Mouse (Mus musculus) forebrain, embryonic 13.5 days (tissue): ENCODE data around the gene BC030870. TPM values are rescaled to one million over a fixed set of nuclear protein-coding genes. Genes with fewer than 3 reads are reported as not detected.
A peak's percentile ranks its signal among the peaks of the same experiment; 100 is the strongest.

Source experiments
- ATAC-seq: fragments of 200-750 bp; cut with Nextera tagmentation; 2 replicates; pipeline ENCODE4 v1.8.0; 2017
- H3K27ac ChIP-seq: fragments of 300-500 bp; sonication (generic); 2 replicates; pipeline ENCODE4 v1.5.1; 2015; ENCODE audit warnings: inconsistent platforms, mild to moderate bottlenecking, moderate library complexity
- H3K27me3 ChIP-seq: fragments of 300-500 bp; sonication (generic); 2 replicates; pipeline ENCODE4 v1.6.1; 2015; ENCODE audit warnings: mild to moderate bottlenecking, inconsistent platforms
- H3K36me3 ChIP-seq: fragments of 300-500 bp; sonication (generic); 2 replicates; pipeline ENCODE4 v1.6.1; 2015; ENCODE audit warnings: mild to moderate bottlenecking, inconsistent platforms; ENCODE audit not compliant: poor library complexity, severe bottlenecking
- H3K4me1 ChIP-seq: fragments of 300-500 bp; sonication (generic); 2 replicates; pipeline ENCODE4 v1.6.1; 2015; ENCODE audit warnings: inconsistent platforms
- H3K4me2 ChIP-seq: fragments of 300-500 bp; sonication (generic); 2 replicates; pipeline ENCODE4 v1.6.1; 2015; ENCODE audit warnings: inconsistent platforms, mild to moderate bottlenecking, moderate library complexity
- H3K4me3 ChIP-seq: fragments of 300-500 bp; sonication (generic); 2 replicates; pipeline ENCODE4 v1.5.1; 2015; ENCODE audit warnings: mild to moderate bottlenecking, inconsistent platforms
- H3K9ac ChIP-seq: fragments of 300-500 bp; sonication (generic); 2 replicates; pipeline ENCODE4 v1.6.1; 2015; ENCODE audit warnings: mild to moderate bottlenecking, inconsistent platforms
- H3K9me3 ChIP-seq: fragments of 300-500 bp; sonication (generic); replicated peaks from 2 replicates; pipeline ENCODE4 v1.6.1; 2016; ENCODE audit warnings: inconsistent platforms
- WGBS: fragments of 180-500 bp; shearing (Covaris S2); methylation state at CpG from one replicate; pipeline ENCODE4 v1.1.7; 2015; 5-methylcytosine and 5-hydroxymethylcytosine counted together
- polyA plus RNA-seq: library from polyadenylated mRNA; unstranded; fragments of >200 nt; fragmentation: Nextera tagmentation; extraction: Ambion mirVana; gene quantifications from 2 replicates; pipeline ENCODE4 v1.2.1, GENCODE M21; 2015

BC030870 gene
- polyA plus RNA-seq, 1 experiment from 2014 or later = not detected

DNA sequence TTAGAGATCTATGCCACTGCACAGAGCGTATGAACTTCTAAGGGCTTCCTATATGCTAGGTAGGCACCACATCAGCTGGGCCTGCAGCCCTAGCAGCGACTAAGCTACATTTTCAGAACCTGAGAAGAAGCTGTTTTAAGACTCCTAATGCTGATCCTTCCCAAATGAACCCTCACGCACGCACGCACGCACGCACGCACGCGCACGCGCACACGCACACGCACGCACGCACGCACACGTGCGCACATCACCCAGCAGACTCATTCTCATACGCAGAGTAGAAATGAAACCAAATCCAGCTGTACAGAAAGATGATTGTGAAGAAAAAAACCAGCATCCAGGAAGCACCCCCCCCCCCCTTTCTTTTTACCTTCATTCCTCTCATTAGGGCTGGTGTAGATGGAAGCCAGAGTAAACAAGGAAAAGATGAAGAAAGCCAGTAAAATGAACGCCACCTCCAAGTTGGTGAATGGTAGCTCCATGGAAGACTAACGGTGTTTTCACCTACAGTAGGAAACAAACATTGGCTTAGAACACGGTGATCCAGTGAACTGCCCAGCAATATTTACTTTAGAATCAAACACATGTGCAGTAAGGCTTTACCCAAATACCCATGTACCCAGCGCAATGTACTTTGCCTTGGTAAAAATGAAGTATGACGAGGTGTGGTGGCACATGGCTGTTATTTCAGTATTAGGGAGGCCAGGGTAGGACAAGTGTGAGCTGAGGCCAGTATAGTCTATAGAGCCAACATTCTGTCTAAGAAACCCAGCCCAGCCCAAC lies 21.2 kb downstream of the BC030870 start:
- Histone ChIP-seq H3K9ac (no peak overlapping the region), H3K27me3 (no peaks in the 10 kb centered on the region), H3K36me3 (no peaks in the 10 kb centered on the region), H3K27ac (no peak overlapping the region), H3K4me1 (no peaks in the 10 kb centered on the region), H3K4me2 (no peak overlapping the region), H3K4me3 (no peak overlapping the region), H3K9me3 (no peaks in the 10 kb centered on the region)
- 95% methylated on average over 25 of the region's 25 CpGs for WGBS
- ATAC-seq = no peak

DNA sequence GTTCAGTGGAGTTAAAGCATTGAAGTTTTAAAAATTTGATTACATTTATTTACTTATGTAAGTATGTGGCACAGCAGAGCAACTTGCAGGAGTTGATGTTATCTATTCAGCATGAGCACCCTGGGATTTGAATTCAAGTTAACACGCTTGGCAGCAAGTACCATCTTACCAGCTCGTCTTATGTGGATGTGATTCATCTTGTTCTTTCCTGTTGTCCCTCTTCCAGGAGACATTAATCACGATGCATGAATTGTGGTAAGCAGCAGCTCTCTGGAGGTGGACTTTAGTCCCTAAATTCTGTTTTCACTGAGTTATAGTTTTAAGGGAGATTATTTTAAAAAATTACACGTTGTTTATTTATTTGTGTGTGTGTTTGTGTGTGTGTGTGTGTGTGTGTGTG lies 25.3 kb downstream of the BC030870 start:
- ATAC-seq = no peak
- Histone ChIP-seq H3K36me3 (no peaks in the 10 kb centered on the region), H3K27ac (no peak overlapping the region), H3K9me3 (no peaks in the 10 kb centered on the region), H3K4me2 (no peak overlapping the region), H3K9ac (no peak overlapping the region), H3K4me1 (no peaks in the 10 kb centered on the region), H3K4me3 (no peak overlapping the region), H3K27me3 (no peaks in the 10 kb centered on the region)
- WGBS = 77% methylated on average over 4 of the region's 4 CpGs

DNA sequence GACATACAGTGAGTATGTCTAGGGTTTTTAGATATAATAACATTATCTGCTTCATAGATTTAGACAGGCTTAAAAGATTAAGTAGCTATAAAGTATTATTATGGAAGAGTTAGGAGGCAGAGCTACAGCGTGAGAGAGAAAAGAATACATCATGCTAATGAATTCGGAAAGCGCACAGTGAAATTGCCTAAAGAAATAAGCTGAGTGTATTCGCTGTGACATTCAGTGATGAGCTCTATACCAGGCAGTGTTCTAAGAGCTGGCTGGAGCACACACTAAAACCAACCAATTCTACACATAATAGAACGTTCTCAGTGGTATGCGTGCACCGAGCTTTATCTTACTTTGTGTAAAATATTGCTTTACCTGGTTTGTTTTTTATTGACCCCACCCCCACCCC lies 25.7 kb downstream of the BC030870 start:
- ATAC-seq = 0 out of 2 replicates have a peak, but pooled peaks have one; percentile 27

DNA sequence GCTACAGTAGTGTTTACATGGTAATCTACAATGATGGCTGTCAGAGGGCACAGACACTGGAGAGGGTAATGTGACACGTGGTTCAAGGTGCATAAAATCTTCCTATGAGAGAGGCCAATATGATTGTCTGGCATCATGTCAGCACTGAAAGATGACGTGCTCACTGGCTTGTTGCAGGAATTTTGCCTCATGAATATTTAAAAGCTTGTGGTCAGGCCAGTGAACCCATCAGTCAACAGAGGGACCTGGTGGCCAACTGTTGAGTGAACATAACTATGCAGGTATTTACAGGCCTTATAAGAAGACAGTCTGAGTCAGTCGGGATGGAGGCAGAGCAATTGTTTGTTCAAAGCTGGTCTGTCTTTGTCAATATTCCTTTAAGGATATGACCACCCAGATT lies 29.6 kb downstream of the BC030870 start:
- ATAC-seq = no peak
- H3K4me3 ChIP-seq = no peak overlapping the region
- H3K9ac ChIP-seq = no peak overlapping the region
- no peak overlapping the region for H3K27ac ChIP-seq
- H3K27me3 ChIP-seq = no peaks in the 10 kb centered on the region
- H3K9me3 ChIP-seq = no peaks in the 10 kb centered on the region
- no peaks in the 10 kb centered on the region for H3K36me3 ChIP-seq
- no peaks in the 10 kb centered on the region for H3K4me1 ChIP-seq
- 58% methylated on average over 3 of the region's 3 CpGs for WGBS
- H3K4me2 ChIP-seq = no peak overlapping the region

More for the DNA sequence above, 25.7 kb downstream of the BC030870 start:
- no peak overlapping the region for H3K27ac ChIP-seq
- WGBS = 61% methylated on average over 7 of the region's 7 CpGs
- no peaks in the 10 kb centered on the region for H3K36me3 ChIP-seq
- no peaks in the 10 kb centered on the region for H3K4me1 ChIP-seq
- H3K9ac ChIP-seq = no peak overlapping the region
- no peak overlapping the region for H3K4me2 ChIP-seq
- no peaks in the 10 kb centered on the region for H3K9me3 ChIP-seq
- no peak overlapping the region for H3K4me3 ChIP-seq
- no peaks in the 10 kb centered on the region for H3K27me3 ChIP-seq

DNA sequence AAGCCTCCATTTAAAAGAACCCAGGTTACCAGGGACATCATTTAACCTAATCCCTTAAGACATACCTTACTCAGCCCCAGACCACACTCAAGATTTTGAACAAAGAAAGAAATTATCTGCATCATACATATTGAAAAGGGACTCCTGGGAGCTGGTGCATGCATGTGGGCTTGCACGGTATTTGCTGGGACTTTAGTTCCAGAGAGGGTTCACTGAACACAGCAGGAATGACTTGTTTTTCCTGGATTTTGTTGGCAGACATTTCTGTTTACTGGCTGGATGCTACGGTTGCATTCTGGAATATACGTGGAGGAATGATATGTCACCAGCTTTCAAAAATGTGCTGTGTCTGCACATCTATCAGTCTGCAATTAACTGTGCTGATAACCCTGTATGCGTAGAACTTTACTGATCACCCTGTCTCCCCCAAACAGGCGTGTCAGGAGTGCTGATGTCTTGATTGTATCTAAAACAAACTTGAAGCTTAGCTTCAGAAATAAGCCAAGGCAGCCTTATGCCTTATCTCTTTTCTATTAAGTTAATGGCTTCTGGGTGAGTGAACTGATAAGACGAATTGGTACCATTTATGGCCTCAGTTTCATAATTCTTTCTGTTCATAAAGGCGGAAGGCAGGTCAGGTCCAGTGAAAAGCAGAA lies 31.5 kb downstream of the BC030870 start:
- WGBS = 77% methylated on average over 7 of the region's 7 CpGs

DNA sequence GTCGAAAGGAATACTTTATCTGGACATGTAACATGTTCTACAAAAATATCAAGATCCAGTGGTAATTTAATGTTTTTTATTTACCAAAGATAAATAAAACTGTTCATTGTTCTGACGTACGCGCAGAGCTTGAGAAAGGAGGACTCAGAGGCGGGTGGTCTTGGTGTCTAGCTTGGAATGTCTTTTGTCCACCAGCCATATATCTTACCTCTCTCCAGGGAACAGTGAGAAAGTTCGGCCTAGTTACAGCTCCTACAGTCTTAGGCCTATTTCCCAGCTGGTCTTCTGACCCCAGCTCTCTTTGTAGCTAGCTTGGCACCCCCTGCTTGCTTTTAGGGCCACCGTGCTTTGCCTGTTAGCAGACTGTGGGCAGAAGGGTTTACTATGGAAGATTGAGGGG lies 39.6 kb downstream of the BC030870 start:
- no peaks in the 10 kb centered on the region for H3K9me3 ChIP-seq
- H3K27me3 ChIP-seq = no peaks in the 10 kb centered on the region
- H3K4me2 ChIP-seq = no peak overlapping the region
- WGBS = 84% methylated on average over 7 of the region's 7 CpGs
- no peak for ATAC-seq
- H3K4me1 ChIP-seq = no peaks in the 10 kb centered on the region
- H3K4me3 ChIP-seq = no peak overlapping the region
- no peak overlapping the region for H3K27ac ChIP-seq
- H3K36me3 ChIP-seq = no peaks in the 10 kb centered on the region
- H3K9ac ChIP-seq = no peak overlapping the region

More for the DNA sequence above, 31.5 kb downstream of the BC030870 start:
- Histone ChIP-seq H3K9me3 (no peaks in the 10 kb centered on the region), H3K9ac (no peak overlapping the region), H3K4me1 (no peaks in the 10 kb centered on the region), H3K4me3 (no peak overlapping the region), H3K27ac (no peak overlapping the region), H3K4me2 (no peak overlapping the region), H3K36me3 (no peaks in the 10 kb centered on the region), H3K27me3 (no peaks in the 10 kb centered on the region)
- ATAC-seq = no peak

DNA sequence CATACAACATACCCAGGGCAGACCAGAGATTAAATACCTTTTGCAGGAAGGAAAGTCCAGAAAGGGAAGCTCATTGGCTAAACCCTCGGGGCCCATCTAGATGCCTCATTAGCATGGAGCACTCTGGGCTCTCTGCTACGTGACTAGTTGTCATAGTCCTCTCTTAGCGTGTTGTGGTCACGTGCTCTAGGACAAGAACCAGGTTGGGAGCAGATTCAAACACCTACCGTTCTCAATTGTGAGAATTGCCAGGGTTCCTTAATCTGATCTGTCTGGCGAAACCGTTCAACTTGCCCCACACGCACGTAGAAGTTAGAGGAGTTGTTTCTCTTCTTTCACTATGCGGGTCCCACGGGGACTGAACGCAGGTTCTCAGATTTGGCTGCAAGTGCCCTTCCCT lies 41.2 kb downstream of the BC030870 start:
- Histone ChIP-seq H3K27me3 (no peaks in the 10 kb centered on the region), H3K9ac (no peak overlapping the region), H3K4me3 (no peak overlapping the region), H3K4me1 (peaks cover 4% of the 10 kb centered on the region), H3K27ac (no peak overlapping the region), H3K36me3 (no peaks in the 10 kb centered on the region), H3K9me3 (no peaks in the 10 kb centered on the region), H3K4me2 (no peak overlapping the region)
- 89% methylated on average over 12 of the region's 12 CpGs for WGBS
- no peak for ATAC-seq

DNA sequence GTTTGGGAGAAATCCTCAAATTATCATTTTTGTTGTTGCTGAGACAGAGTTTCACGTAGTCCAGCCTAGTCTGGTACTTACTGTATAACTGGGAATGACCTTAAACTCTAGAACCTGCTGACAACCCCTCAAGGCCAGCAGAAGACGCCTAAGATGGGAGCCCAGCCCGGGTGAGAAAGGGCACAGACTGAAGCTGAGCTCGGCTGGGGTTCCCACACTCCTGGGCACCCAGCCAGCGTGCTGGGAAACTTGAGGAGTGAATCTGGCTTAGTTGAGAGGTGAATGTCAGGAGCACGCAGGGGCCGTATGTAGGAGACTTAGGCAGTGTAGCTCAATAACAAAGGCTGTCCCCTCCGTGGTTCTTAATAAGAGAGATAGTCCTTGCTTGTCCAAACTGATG lies 41.7 kb downstream of the BC030870 start:
- H3K27ac ChIP-seq = no peak overlapping the region
- H3K4me2 ChIP-seq = no peak overlapping the region
- H3K9ac ChIP-seq = no peak overlapping the region
- ATAC-seq = no peak
- peaks cover 8% of the 10 kb centered on the region for H3K4me1 ChIP-seq
- 73% methylated on average over 8 of the region's 8 CpGs for whole genome bisulfite sequencing
- H3K36me3 ChIP-seq = no peaks in the 10 kb centered on the region
- H3K4me3 ChIP-seq = no peak overlapping the region
- H3K9me3 ChIP-seq = no peaks in the 10 kb centered on the region
- no peaks in the 10 kb centered on the region for H3K27me3 ChIP-seq

DNA sequence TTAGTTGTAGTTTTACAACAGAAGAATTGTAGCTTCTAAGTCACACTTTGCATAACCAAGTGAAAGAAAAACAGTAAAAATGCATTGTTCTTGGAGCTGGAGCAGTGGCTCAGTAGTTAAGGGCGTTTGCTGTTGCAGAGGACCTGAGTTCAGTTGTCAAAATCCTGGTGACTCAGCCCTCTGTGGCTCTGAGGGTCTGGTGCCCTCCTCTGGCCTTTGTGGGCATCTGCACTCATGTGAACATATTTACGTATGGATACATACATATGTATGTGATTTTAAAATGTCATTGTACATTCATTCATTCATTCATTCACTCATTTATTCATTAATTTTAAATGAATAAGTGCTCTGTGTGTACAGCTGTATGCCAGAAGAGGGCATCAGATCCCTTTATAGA lies 43.7 kb downstream of the BC030870 start:
- Histone ChIP-seq H3K4me1 (peaks cover 9% of the 10 kb centered on the region), H3K27me3 (no peaks in the 10 kb centered on the region), H3K4me3 (no peak overlapping the region), H3K36me3 (no peaks in the 10 kb centered on the region), H3K4me2 (no peak overlapping the region), H3K9ac (no peak overlapping the region), H3K9me3 (no peaks in the 10 kb centered on the region), H3K27ac (no peak overlapping the region)
- ATAC-seq = no peak
- whole genome bisulfite sequencing = 76% methylated on average over 2 of the region's 2 CpGs

DNA sequence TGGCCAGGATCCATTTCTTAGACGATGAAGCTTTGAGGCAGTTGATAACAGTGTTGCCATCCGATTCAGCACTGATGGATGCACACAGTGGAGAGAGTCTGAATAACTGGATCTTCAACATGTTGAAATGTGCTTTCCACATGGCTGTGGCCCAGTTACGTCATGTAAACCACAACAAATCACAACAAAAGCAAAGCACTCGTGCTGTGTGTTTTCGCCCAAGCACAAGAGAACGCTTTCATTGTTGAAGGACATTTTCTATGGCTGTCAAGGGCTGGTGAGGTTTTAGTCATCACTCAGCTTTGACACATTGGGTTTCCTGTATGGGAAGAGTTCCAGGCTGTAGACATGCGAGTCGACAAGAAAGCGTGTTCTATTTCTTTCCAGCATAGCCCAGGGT lies 48.6 kb downstream of the BC030870 start:
- H3K4me2 ChIP-seq = no peak overlapping the region
- no peaks in the 10 kb centered on the region for H3K9me3 ChIP-seq
- no peaks in the 10 kb centered on the region for H3K36me3 ChIP-seq
- no peak for ATAC-seq
- H3K9ac ChIP-seq = no peak overlapping the region
- peaks cover 9% of the 10 kb centered on the region for H3K4me1 ChIP-seq
- no peaks in the 10 kb centered on the region for H3K27me3 ChIP-seq
- no peak overlapping the region for H3K4me3 ChIP-seq
- WGBS = 82% methylated on average over 9 of the region's 9 CpGs
- H3K27ac ChIP-seq = no peak overlapping the region

DNA sequence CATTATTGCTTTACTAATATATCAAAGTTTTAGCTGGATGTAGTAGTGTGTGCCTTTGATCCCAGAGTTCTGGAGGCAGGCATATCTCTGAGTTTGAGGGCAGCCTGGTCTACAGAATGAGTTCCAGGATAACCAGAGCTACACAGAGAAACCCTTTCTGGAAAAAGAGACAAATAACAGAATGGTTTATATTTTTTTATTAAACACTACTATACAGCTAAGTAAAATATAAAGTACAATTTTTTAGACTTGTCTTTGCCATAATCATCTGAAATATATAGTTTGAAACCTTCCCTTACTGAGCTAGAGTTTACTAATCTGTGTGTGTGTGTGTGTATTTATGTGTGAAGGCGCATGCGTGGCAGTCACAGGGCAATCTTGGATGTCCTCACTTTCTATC lies 54.6 kb downstream of the BC030870 start, which contains the start of gene Gm10663:
Gene Gm10663, plus strand, starts transcription at position 301 of the 400 bp plus-strand sequence.
- no peak for ATAC-seq
- Histone ChIP-seq H3K4me2 (no peak within 1 kb of the TSS), H3K27ac (no peak within 1 kb of the TSS), H3K36me3 (no peaks in the 10 kb centered on the region), H3K27me3 (no peaks in the 10 kb centered on the region), H3K4me1 (no peaks in the 10 kb centered on the region), H3K4me3 (no peak within 1 kb of the TSS), H3K9ac (no peak within 1 kb of the TSS), H3K9me3 (no peaks in the 10 kb centered on the region)
- 98% methylated on average over 2 of the region's 2 CpGs for WGBS

DNA sequence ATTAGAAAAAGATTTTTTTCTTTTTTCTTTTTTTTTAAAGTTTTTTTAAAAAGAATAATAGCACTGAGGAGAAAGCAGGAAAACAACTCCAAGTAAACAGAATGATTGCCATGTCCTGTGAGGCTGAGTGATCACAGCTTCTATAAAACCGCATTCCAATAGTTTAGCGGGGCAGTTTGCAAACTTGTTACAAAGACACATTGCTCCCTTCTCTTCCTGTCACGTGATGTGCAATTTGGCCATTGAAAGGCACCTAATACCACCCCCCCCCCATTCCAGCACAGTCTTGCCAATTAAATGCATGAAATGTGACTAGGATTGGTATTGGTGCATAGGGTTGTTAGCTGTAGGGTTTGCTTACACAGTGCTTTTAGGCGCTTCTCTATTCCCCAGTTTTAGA lies 58.4 kb downstream of the BC030870 start:
- H3K4me3 ChIP-seq = no peak overlapping the region
- ATAC-seq = no peak
- 78% methylated on average over 4 of the region's 4 CpGs for WGBS
- 0 out of 2 replicates have a peak, but pooled peaks cover 6% of the 10 kb centered on the region for H3K4me1 ChIP-seq
- no peak overlapping the region for H3K9ac ChIP-seq
- no peak overlapping the region for H3K27ac ChIP-seq
- no peaks in the 10 kb centered on the region for H3K27me3 ChIP-seq
- no peaks in the 10 kb centered on the region for H3K36me3 ChIP-seq
- no peak overlapping the region for H3K4me2 ChIP-seq
- no peaks in the 10 kb centered on the region for H3K9me3 ChIP-seq
